Mouse (Mus musculus) ES-Bruce4 (cell line): ENCODE measurements around the gene Pcdh9. TPM values are rescaled to one million over a fixed set of nuclear protein-coding genes. Genes with fewer than 3 reads are reported as not detected.

Experiments used
- H3K27ac ChIP-seq: 2 replicates; pipeline ENCODE4 v1.5.1; 2012; ENCODE audit warnings: low read length, inconsistent platforms; ENCODE audit not compliant: insufficient read depth
- H3K27me3 ChIP-seq: 2 replicates; pipeline ENCODE4 v1.6.1; 2012; ENCODE audit warnings: mild to moderate bottlenecking, low read length, inconsistent platforms; ENCODE audit not compliant: control insufficient read depth, poor library complexity, insufficient read depth, severe bottlenecking
- H3K36me3 ChIP-seq: 2 replicates; pipeline ENCODE4 v1.6.1; 2012; ENCODE audit warnings: inconsistent platforms, mild to moderate bottlenecking, low read length, moderate library complexity; ENCODE audit not compliant: control insufficient read depth, poor library complexity, insufficient read depth, severe bottlenecking
- H3K4me1 ChIP-seq: one replicate; pipeline ENCODE4 v1.8.1; 2011; ENCODE audit warnings: low read length; ENCODE audit not compliant: control insufficient read depth, insufficient read depth
- H3K4me3 ChIP-seq: 2 replicates; pipeline ENCODE4 v1.5.1; 2011; ENCODE audit warnings: low read depth, mild to moderate bottlenecking, low read length
- H3K9ac ChIP-seq: 2 replicates; pipeline ENCODE4 v1.6.1; 2012; ENCODE audit warnings: low read depth, mild to moderate bottlenecking, inconsistent platforms; ENCODE audit not compliant: poor library complexity, severe bottlenecking
- H3K9me3 ChIP-seq: replicated peaks from 2 replicates; pipeline ENCODE4 v1.6.1; 2012; ENCODE audit warnings: mild to moderate bottlenecking, low read length, inconsistent platforms; ENCODE audit not compliant: control insufficient read depth, poor library complexity, insufficient read depth, severe bottlenecking
- CTCF ChIP-seq: IDR thresholded peaks from one replicate; pipeline ENCODE4 v1.8.1; 2011; ENCODE audit warnings: low read depth, low read length
- EP300 ChIP-seq: IDR thresholded peaks from 2 replicates; pipeline ENCODE4 v1.6.1; 2011; ENCODE audit warnings: low read depth, low read length; ENCODE audit not compliant: insufficient read depth
- POLR2A ChIP-seq: IDR thresholded peaks from one replicate; pipeline ENCODE4 v1.8.1; 2011; ENCODE audit warnings: low read length; ENCODE audit not compliant: insufficient read depth
- polyA plus RNA-seq: library from polyadenylated mRNA; stranded (reverse); fragments of >200 nt; gene quantifications from 2 replicates; pipeline ENCODE4 v1.2.4, GENCODE M21; 2011; ENCODE audit warnings: low read depth; ENCODE audit not compliant: missing spikeins, insufficient read depth, insufficient read length

Gene Pcdh9
- polyA plus RNA-seq, 1 experiment = 0.12 TPM

DNA sequence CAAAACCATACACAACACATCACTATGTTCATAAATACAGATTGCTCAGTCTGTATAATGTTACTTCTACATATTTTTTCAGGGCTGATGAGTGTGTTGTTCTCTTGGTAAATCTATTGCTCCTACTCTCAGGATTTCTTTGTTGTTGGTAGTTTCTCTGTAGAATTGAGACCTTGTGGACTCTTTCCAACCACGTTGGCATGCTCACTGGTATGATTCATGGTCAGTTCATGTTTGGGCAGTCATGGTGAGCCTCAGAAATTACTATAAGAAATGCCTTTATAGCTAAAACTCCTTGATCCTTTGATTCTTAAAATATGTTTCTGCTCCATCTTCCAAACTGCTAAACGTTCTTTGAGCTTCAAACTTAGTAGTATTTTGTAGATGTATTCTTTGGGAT is 326.1 kb downstream of the Pcdh9 start:
- Histone ChIP-seq H3K4me3 (no peak overlapping the region), H3K36me3 (no peaks in the 10 kb centered on the region), H3K4me1 (no peaks in the 10 kb centered on the region), H3K9me3 (no peaks in the 10 kb centered on the region), H3K27me3 (no peaks in the 10 kb centered on the region), H3K27ac (no peak overlapping the region), H3K9ac (no peak overlapping the region)
- TF ChIP-seq POLR2A = no peak
- TF ChIP-seq EP300 = no peak
- no peak for TF ChIP-seq CTCF

DNA sequence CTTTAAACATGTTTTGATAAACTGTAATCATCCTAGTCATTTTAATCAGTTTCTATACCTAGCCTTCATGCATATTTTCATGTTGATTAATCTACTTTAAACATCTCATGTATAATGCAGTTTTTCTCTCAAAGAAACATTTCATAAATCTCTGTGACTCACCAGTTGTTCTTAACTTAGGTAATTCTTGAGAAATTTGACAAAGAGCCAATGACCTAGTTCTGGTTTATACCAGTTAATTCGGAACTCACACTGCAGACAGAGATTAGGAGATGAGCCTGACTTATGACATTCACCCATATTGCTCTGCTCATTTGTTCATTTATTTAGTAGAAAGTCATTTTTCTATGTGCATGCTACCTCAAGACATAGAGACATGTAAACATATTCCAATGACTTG is 328.9 kb downstream of the Pcdh9 start:
- Histone ChIP-seq H3K9me3 (no peaks in the 10 kb centered on the region), H3K27ac (no peak overlapping the region), H3K36me3 (no peaks in the 10 kb centered on the region), H3K27me3 (no peaks in the 10 kb centered on the region), H3K4me3 (no peak overlapping the region), H3K4me1 (no peaks in the 10 kb centered on the region), H3K9ac (no peak overlapping the region)
- TF ChIP-seq EP300 (no peak), POLR2A (no peak), CTCF (no peak)

DNA sequence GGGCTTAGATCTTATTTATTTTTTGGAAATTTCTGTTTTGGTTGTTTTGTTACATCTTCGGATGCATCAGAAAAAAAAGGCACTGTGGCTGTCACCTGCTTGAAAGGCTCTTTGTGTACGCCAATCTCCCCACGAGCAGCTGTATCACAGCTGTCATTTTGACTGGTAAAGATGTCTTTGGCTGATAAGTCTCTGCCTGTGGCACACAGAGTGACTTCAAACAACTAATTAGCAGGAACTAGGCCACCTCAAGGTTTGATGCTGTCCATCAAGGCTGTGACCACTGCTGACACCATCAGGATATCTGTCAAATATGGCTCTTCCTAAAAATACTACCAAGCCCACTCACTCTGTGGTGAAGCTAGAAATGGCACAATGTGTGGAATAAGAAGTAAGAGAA is 336.7 kb downstream of the Pcdh9 start:
- Histone ChIP-seq H3K36me3 (no peaks in the 10 kb centered on the region), H3K27me3 (no peaks in the 10 kb centered on the region), H3K9ac (no peak overlapping the region), H3K9me3 (no peaks in the 10 kb centered on the region), H3K4me1 (no peaks in the 10 kb centered on the region), H3K4me3 (no peak overlapping the region), H3K27ac (no peak overlapping the region)
- TF ChIP-seq POLR2A (no peak), CTCF (no peak), EP300 (no peak)

DNA sequence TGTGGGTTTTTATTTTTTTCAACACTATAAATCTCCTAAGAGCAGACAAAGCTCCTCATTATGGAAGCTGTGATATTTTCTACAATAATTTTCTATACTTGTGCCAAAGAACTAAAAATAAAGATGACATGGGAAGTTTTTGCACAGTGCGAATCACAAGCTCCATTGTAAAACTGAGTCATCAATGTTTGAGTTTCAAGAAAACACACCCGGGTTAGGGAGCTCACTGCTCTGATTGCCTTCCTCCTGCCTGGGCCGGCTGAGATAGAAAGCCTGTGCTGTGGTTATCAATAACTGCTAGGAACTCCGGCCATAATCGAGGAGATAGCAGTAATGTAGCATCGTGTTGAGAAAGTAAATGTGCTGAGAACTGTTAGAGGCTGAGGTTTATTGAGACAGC is 344.9 kb downstream of the Pcdh9 start:
- Histone ChIP-seq H3K27me3 (no peaks in the 10 kb centered on the region), H3K4me3 (no peak overlapping the region), H3K36me3 (no peaks in the 10 kb centered on the region), H3K9me3 (no peaks in the 10 kb centered on the region), H3K27ac (no peak overlapping the region), H3K4me1 (no peaks in the 10 kb centered on the region), H3K9ac (no peak overlapping the region)
- TF ChIP-seq CTCF (no peak), EP300 (no peak), POLR2A (no peak)

DNA sequence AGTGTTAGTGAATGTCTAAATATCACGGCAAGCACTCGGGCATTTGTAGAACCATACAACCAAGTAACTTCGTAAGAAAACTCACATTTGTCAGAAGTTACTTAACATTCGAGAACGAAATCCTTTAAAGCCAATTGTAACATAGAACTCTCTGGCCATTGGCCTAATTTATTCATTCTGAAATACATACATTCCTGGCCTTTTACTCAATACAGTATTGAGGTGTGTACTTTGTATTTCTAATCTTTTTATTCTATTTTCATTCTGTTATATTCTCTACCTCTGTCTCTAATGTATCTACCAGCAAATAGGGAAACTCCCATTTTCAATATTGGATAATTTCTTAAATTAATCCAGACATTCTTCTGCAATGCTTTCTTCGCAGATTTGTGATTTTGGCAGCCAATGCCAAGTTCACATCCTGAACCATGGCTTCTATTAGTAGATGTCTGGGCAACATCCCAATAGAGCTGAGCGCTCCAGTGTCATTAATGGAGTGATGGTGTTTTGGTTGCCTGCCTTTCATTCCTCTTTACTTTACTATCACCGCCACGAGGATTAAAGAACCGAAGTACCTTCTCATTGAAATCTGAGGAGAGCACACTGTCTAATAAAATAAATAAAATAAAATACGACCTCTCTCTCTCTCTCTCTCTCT is 346.4 kb downstream of the Pcdh9 start:
- no peaks in the 10 kb centered on the region for H3K36me3 ChIP-seq
- TF ChIP-seq CTCF (no peak), EP300 (no peak), POLR2A (no peak)
- no peaks in the 10 kb centered on the region for H3K4me1 ChIP-seq
- H3K4me3 ChIP-seq = no peak overlapping the region
- H3K9me3 ChIP-seq = no peaks in the 10 kb centered on the region
- H3K27ac ChIP-seq = no peak overlapping the region
- H3K9ac ChIP-seq = no peak overlapping the region
- no peaks in the 10 kb centered on the region for H3K27me3 ChIP-seq

DNA sequence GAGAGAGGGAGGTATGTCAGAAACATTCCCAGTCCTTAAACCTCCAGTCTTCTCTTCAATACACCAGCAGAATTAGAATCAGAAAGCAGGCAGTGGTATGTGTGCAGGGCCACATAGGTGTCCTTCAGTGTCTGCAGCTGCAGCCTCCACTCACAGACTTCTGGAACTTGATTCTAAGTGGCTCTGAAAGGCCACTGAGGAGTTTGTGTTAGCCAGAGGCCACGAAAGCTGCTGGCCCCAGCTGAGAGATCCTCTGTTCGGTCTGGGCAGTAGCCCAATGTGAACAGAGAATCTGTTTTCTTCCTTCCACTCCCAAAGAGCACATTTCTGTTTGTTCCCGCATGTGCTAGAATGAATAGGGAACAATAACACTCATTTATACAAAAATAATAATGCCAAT is 346.9 kb downstream of the Pcdh9 start:
- Histone ChIP-seq H3K9ac (no peak overlapping the region), H3K9me3 (no peaks in the 10 kb centered on the region), H3K27ac (no peak overlapping the region), H3K4me3 (no peak overlapping the region), H3K4me1 (no peaks in the 10 kb centered on the region), H3K27me3 (no peaks in the 10 kb centered on the region), H3K36me3 (no peaks in the 10 kb centered on the region)
- TF ChIP-seq CTCF (no peak), EP300 (no peak), POLR2A (no peak)
